Mouse (Mus musculus): ENCODE measurements around the gene A030003K21Rik. TPM values are rescaled to one million over a fixed set of nuclear protein-coding genes. Genes with fewer than 3 reads are reported as not detected.

The A030003K21Rik gene
- total and polyA plus RNA-seq, 3 experiments: not detected

GRCm38 (mm10) chr1:82973244-82973643, 30.1 kb upstream of the A030003K21Rik start:
- no peak for DNase-seq (ENCODE audit: low read depth, low spot score)
- Histone ChIP-seq H3K4me3 (ENCODE audit: control insufficient read depth in 1 of 2, insufficient read depth in 1 of 2, low read depth in 2 of 2, low read length in 2 of 2) (no peak overlapping the region), H3K36me3 (ENCODE audit: control insufficient read depth in 1 of 2, insufficient read depth in 2 of 2, low read length in 2 of 2) (no peaks in the 10 kb centered on the region), H3K27me3 (ENCODE audit: control insufficient read depth in 1 of 2, insufficient read depth in 2 of 2, low read length in 2 of 2) (peaks cover 0 to 1% of the 10 kb centered on the region in 2 experiments; a peak in 1 of 4 replicates), H3K9ac (ENCODE audit: control insufficient read depth, low read depth, low read length, poor library complexity, severe bottlenecking) (no peak overlapping the region), H3K79me2 (ENCODE audit: control insufficient read depth, insufficient read depth, low read length, poor library complexity) (no peaks in the 10 kb centered on the region), H3K27ac (ENCODE audit: control insufficient read depth, low read depth, low read length) (no peak overlapping the region), H3K4me1 (ENCODE audit: control insufficient read depth in 1 of 2, insufficient read depth in 2 of 2, low read length in 2 of 2) (no peaks in the 10 kb centered on the region), H3K9me3 (replicated peaks; ENCODE audit: insufficient read depth, low read length) (no peaks in the 10 kb centered on the region)
- TF ChIP-seq MEF2A (IDR thresholded peaks at IDR 0.05; ENCODE audit: extremely low read depth, insufficient replicate concordance, low read depth, low read length, poor library complexity, severe bottlenecking): no peak
- 0 out of 2 replicates have a peak, but pooled peaks have one; percentile 8 for TF ChIP-seq SMC3 (IDR thresholded peaks at IDR 0.05; ENCODE audit: low read depth, low read length)
- TF ChIP-seq RAD21 (IDR thresholded peaks at IDR 0.05; ENCODE audit: low read depth, low read length): peak; percentile 8
- TF ChIP-seq MYC (IDR thresholded peaks at IDR 0.05; ENCODE audit: low read depth, low read length): no peak
- TF ChIP-seq MYB (IDR thresholded peaks at IDR 0.05; ENCODE audit: low read depth, low read length): no peak
- TF ChIP-seq ELF1 (IDR thresholded peaks at IDR 0.05; ENCODE audit: low read depth, low read length): no peak
- no peak for TF ChIP-seq CHD1 (IDR thresholded peaks at IDR 0.05; ENCODE audit: low read depth, low read length)
- no peak; a peak in 1 of 6 replicates for TF ChIP-seq CTCF (IDR thresholded peaks at IDR 0.05 in 2 of 3, conservative IDR thresholded peaks at IDR 0.05 in 1 of 3; ENCODE audit: control insufficient read depth in 1 of 3, insufficient read depth in 1 of 3, low read depth in 2 of 3, low read length in 3 of 3, poor library complexity in 1 of 3, severe bottlenecking in 1 of 3)

- Histone ChIP-seq H3K36me3 (ENCODE audit: control insufficient read depth in 1 of 2, insufficient read depth in 2 of 2, low read length in 2 of 2) (no peaks in the 10 kb centered on the region), H3K9ac (ENCODE audit: control insufficient read depth, low read depth, low read length, poor library complexity, severe bottlenecking) (no peak overlapping the region), H3K79me2 (ENCODE audit: control insufficient read depth, insufficient read depth, low read length, poor library complexity) (no peaks in the 10 kb centered on the region), H3K4me1 (ENCODE audit: control insufficient read depth in 1 of 2, insufficient read depth in 2 of 2, low read length in 2 of 2) (no peaks in the 10 kb centered on the region), H3K4me3 (ENCODE audit: control insufficient read depth in 1 of 2, insufficient read depth in 1 of 2, low read depth in 2 of 2, low read length in 2 of 2) (no peak overlapping the region), H3K27me3 (ENCODE audit: control insufficient read depth in 1 of 2, insufficient read depth in 2 of 2, low read length in 2 of 2) (peaks cover 0 to 3% of the 10 kb centered on the region in 2 experiments; a peak in 2 of 4 replicates), H3K27ac (ENCODE audit: control insufficient read depth, low read depth, low read length) (no peak overlapping the region), H3K9me3 (replicated peaks; ENCODE audit: insufficient read depth, low read length) (no peaks in the 10 kb centered on the region)
- DNase-seq (ENCODE audit: low read depth, low spot score): no peak
- TF ChIP-seq USF1 (IDR thresholded peaks at IDR 0.05; ENCODE audit: low read depth, low read length) (no peak), CHD2 (IDR thresholded peaks at IDR 0.05; ENCODE audit: low read length) (no peak), MYC (IDR thresholded peaks at IDR 0.05; ENCODE audit: low read depth, low read length) (no peak), POLR2AphosphoS5 (IDR thresholded peaks at IDR 0.05; ENCODE audit: borderline replicate concordance, low read depth, low read length) (no peak), ELF1 (IDR thresholded peaks at IDR 0.05; ENCODE audit: low read depth, low read length) (no peak), SIN3A (IDR thresholded peaks at IDR 0.05; ENCODE audit: low read length) (no peak)
These were observed 28.9 kb upstream of the A030003K21Rik start for GRCm38 (mm10) chr1:82972046-82972445.

- Histone ChIP-seq H3K27me3 (ENCODE audit: control insufficient read depth in 1 of 2, insufficient read depth in 2 of 2, low read length in 2 of 2) (peaks cover 0 to 2% of the 10 kb centered on the region in 2 experiments; a peak in 1 of 4 replicates), H3K79me2 (ENCODE audit: control insufficient read depth, insufficient read depth, low read length, poor library complexity) (no peaks in the 10 kb centered on the region), H3K9ac (ENCODE audit: control insufficient read depth, low read depth, low read length, poor library complexity, severe bottlenecking) (no peak overlapping the region), H3K36me3 (ENCODE audit: control insufficient read depth in 1 of 2, insufficient read depth in 2 of 2, low read length in 2 of 2) (no peaks in the 10 kb centered on the region), H3K9me3 (replicated peaks; ENCODE audit: insufficient read depth, low read length) (no peaks in the 10 kb centered on the region), H3K4me1 (ENCODE audit: control insufficient read depth in 1 of 2, insufficient read depth in 2 of 2, low read length in 2 of 2) (no peaks in the 10 kb centered on the region), H3K27ac (ENCODE audit: control insufficient read depth, low read depth, low read length) (no peak overlapping the region), H3K4me3 (ENCODE audit: control insufficient read depth in 1 of 2, insufficient read depth in 1 of 2, low read depth in 2 of 2, low read length in 2 of 2) (no peak overlapping the region)
- no peak for TF ChIP-seq ZKSCAN1 (IDR thresholded peaks at IDR 0.05; ENCODE audit: low read depth, low read length)
- no peak for TF ChIP-seq EP300 (IDR thresholded peaks at IDR 0.05; ENCODE audit: low read depth in 1 of 2, low read length in 2 of 2)
- TF ChIP-seq TAL1 (IDR thresholded peaks at IDR 0.05; ENCODE audit: low read length): no peak
- TF ChIP-seq TCF12 (IDR thresholded peaks at IDR 0.05; ENCODE audit: low read depth, low read length): no peak
- TF ChIP-seq ELF1 (IDR thresholded peaks at IDR 0.05; ENCODE audit: low read depth, low read length): no peak
- no peak for TF ChIP-seq MAFK (IDR thresholded peaks at IDR 0.05; ENCODE audit: borderline replicate concordance, low read depth, low read length)
- TF ChIP-seq USF2 (IDR thresholded peaks at IDR 0.05; ENCODE audit: borderline replicate concordance in 1 of 2, insufficient read depth in 1 of 2, low read depth in 1 of 2, low read length in 2 of 2): no peak
- TF ChIP-seq BHLHE40 (IDR thresholded peaks at IDR 0.05; ENCODE audit: borderline replicate concordance, low read depth, low read length): no peak
- TF ChIP-seq CHD1 (IDR thresholded peaks at IDR 0.05; ENCODE audit: low read depth, low read length): no peak
- TF ChIP-seq MXI1 (IDR thresholded peaks at IDR 0.05; ENCODE audit: low read depth, low read length): no peak
- no peak for TF ChIP-seq RAD21 (IDR thresholded peaks at IDR 0.05; ENCODE audit: low read depth, low read length)
- TF ChIP-seq RCOR1 (IDR thresholded peaks at IDR 0.05; ENCODE audit: low read depth, low read length): no peak
- TF ChIP-seq CHD2 (IDR thresholded peaks at IDR 0.05; ENCODE audit: low read length): no peak
- no peak for TF ChIP-seq GATA1 (IDR thresholded peaks at IDR 0.05; ENCODE audit: low read depth, low read length)
- TF ChIP-seq ZMIZ1 (IDR thresholded peaks at IDR 0.05; ENCODE audit: low read depth, low read length): no peak
- TF ChIP-seq ZNF384 (IDR thresholded peaks at IDR 0.05; ENCODE audit: low read depth, low read length): no peak
- TF ChIP-seq POLR2AphosphoS5 (IDR thresholded peaks at IDR 0.05; ENCODE audit: borderline replicate concordance, low read depth, low read length): no peak
- no peak for DNase-seq (ENCODE audit: low read depth, low spot score)
These were observed 23.2 kb upstream of the A030003K21Rik start for GRCm38 (mm10) chr1:82966413-82966812.
